Mouse (Mus musculus) kidney, adult 2 months (tissue): ENCODE measurements at regions not wholly inside any gene's neighbourhood (a gene's known extent, or its start where the extent isn't known, plus 50 kb on each side); places are given as distances from the start of the nearest gene placed in this dataset.

Source experiments
- DNase-seq: peaks from one replicate; pipeline ENCODE4 v3.0.0; 2021
- H3K27ac ChIP-seq: fragments of 200-500 bp; 2 replicates; pipeline ENCODE4 v1.5.1; 2012; ENCODE audit warnings: low read depth, low read length, control low read depth, inconsistent platforms; ENCODE audit not compliant: insufficient read depth
- H3K27me3 ChIP-seq: fragments of 200-500 bp; replicated peaks from 2 replicates; pipeline ENCODE4 v1.6.1; 2012; ENCODE audit warnings: mild to moderate bottlenecking, moderate library complexity, low read length, inconsistent platforms; ENCODE audit not compliant: control insufficient read depth, insufficient read depth
- H3K36me3 ChIP-seq: fragments of 200-500 bp; 2 replicates; pipeline ENCODE4 v1.6.1; 2012; ENCODE audit warnings: mild to moderate bottlenecking, moderate library complexity, low read length, inconsistent platforms; ENCODE audit not compliant: control insufficient read depth, insufficient read depth
- H3K4me1 ChIP-seq: fragments of 200-500 bp; 2 replicates; pipeline ENCODE4 v1.6.1; 2011; ENCODE audit warnings: low read length; ENCODE audit not compliant: control insufficient read depth, insufficient read depth
- H3K4me3 ChIP-seq: fragments of 200-500 bp; 2 replicates; pipeline ENCODE4 v1.5.1; 2011; ENCODE audit warnings: mild to moderate bottlenecking, low read depth, low read length, control low read depth; ENCODE audit not compliant: insufficient read depth
- CTCF ChIP-seq: fragments of 200-500 bp; conservative IDR thresholded peaks from 2 replicates; pipeline ENCODE4 v1.5.1; 2011; ENCODE audit warnings: low read depth, mild to moderate bottlenecking, control low read depth, low read length, moderate library complexity, mixed read lengths; ENCODE audit not compliant: insufficient read depth, insufficient read length
- POLR2A ChIP-seq: fragments of 200-500 bp; IDR thresholded peaks from one replicate; pipeline ENCODE4 v1.6.1; 2011; ENCODE audit warnings: low read depth, low read length, control low read depth
- WGBS: fragments of 180-500 bp; shearing (Covaris S2); methylation state at CpG from one replicate; pipeline ENCODE4 v1.1.7; 2018; 5-methylcytosine and 5-hydroxymethylcytosine counted together

GRCm38 (mm10) chr6:140126645-140127044 is 85.4 kb upstream of the Plcz1 start:
- no peak for DNase-seq
- H3K27me3 ChIP-seq: no peaks in the 10 kb centered on the region; the same call in 1 of the 2 replicates
- H3K4me1 ChIP-seq: no peaks in the 10 kb centered on the region
- no peak overlapping the region for H3K4me3 ChIP-seq
- H3K36me3 ChIP-seq: no peaks in the 10 kb centered on the region
- no peak overlapping the region for H3K27ac ChIP-seq
- no peak for TF ChIP-seq CTCF
- no peak for TF ChIP-seq POLR2A
- 95% methylated on average over 7 of the region's 7 CpGs for WGBS

GRCm38 (mm10) chr6:140114024-140114423 is 72.8 kb upstream of the Plcz1 start:
- H3K27me3 ChIP-seq: no peaks in the 10 kb centered on the region
- no peak overlapping the region for H3K27ac ChIP-seq
- TF ChIP-seq POLR2A: no peak
- no peaks in the 10 kb centered on the region for H3K36me3 ChIP-seq
- no peaks in the 10 kb centered on the region for H3K4me1 ChIP-seq
- H3K4me3 ChIP-seq: no peak overlapping the region
- DNase-seq: no peak
- WGBS: 84% methylated on average over 2 of the region's 2 CpGs

GRCm38 (mm10) chr6:140112054-140112453 is 70.8 kb upstream of the Plcz1 start:
- Histone ChIP-seq H3K4me1 (no peaks in the 10 kb centered on the region), H3K27ac (no peak overlapping the region), H3K4me3 (no peak overlapping the region), H3K36me3 (no peaks in the 10 kb centered on the region), H3K27me3 (no peaks in the 10 kb centered on the region)
- TF ChIP-seq CTCF (no peak), POLR2A (no peak)
- no peak for DNase-seq
- WGBS: 90% methylated on average over 10 of the region's 10 CpGs

GRCm38 (mm10) chr6:140108083-140108482 is 66.8 kb upstream of the Plcz1 start:
- WGBS: 60% methylated on average over 8 of the region's 8 CpGs
- H3K4me3 ChIP-seq: no peak overlapping the region
- no peak for DNase-seq
- no peaks in the 10 kb centered on the region for H3K4me1 ChIP-seq
- H3K36me3 ChIP-seq: no peaks in the 10 kb centered on the region
- H3K27me3 ChIP-seq: no peaks in the 10 kb centered on the region
- no peak overlapping the region for H3K27ac ChIP-seq
- TF ChIP-seq CTCF: no peak
- no peak for TF ChIP-seq POLR2A

GRCm38 (mm10) chr6:140107628-140108027 is 66.4 kb upstream of the Plcz1 start:
- no peaks in the 10 kb centered on the region for H3K27me3 ChIP-seq
- no peak overlapping the region for H3K27ac ChIP-seq
- H3K4me3 ChIP-seq: no peak overlapping the region

GRCm38 (mm10) chr6:140106141-140106540 is 64.9 kb upstream of the Plcz1 start:
- TF ChIP-seq POLR2A: no peak
- no peak for TF ChIP-seq CTCF
- 85% methylated on average over 5 of the region's 5 CpGs for WGBS

More at GRCm38 (mm10) chr6:140107628-140108027, 66.4 kb upstream of the Plcz1 start:
- no peaks in the 10 kb centered on the region for H3K4me1 ChIP-seq
- no peak for DNase-seq
- H3K36me3 ChIP-seq: no peaks in the 10 kb centered on the region
- 81% methylated on average over 16 of the region's 16 CpGs for WGBS
- TF ChIP-seq POLR2A (no peak), CTCF (no peak)

GRCm38 (mm10) chr6:140102043-140102442 is 60.8 kb upstream of the Plcz1 start:
- WGBS: 73% methylated on average over 6 of the region's 6 CpGs
- no peaks in the 10 kb centered on the region for H3K27me3 ChIP-seq
- DNase-seq: no peak
- TF ChIP-seq POLR2A: no peak
- TF ChIP-seq CTCF: no peak
- H3K4me1 ChIP-seq: no peaks in the 10 kb centered on the region
- H3K27ac ChIP-seq: no peak overlapping the region
- no peak overlapping the region for H3K4me3 ChIP-seq
- H3K36me3 ChIP-seq: no peaks in the 10 kb centered on the region

More at GRCm38 (mm10) chr6:140106141-140106540, 64.9 kb upstream of the Plcz1 start:
- no peaks in the 10 kb centered on the region for H3K4me1 ChIP-seq
- H3K4me3 ChIP-seq: no peak overlapping the region
- no peak for DNase-seq
- no peak overlapping the region for H3K27ac ChIP-seq
- H3K27me3 ChIP-seq: no peaks in the 10 kb centered on the region
- H3K36me3 ChIP-seq: no peaks in the 10 kb centered on the region

GRCm38 (mm10) chr6:140095416-140095815 is 54.2 kb upstream of the Plcz1 start:
- Histone ChIP-seq H3K4me3 (no peak overlapping the region), H3K36me3 (no peaks in the 10 kb centered on the region), H3K4me1 (no peaks in the 10 kb centered on the region), H3K27ac (no peak overlapping the region), H3K27me3 (no peaks in the 10 kb centered on the region)
- TF ChIP-seq CTCF (no peak), POLR2A (no peak)
- 70% methylated on average over 10 of the region's 10 CpGs for WGBS
- no peak for DNase-seq
